Mouse (Mus musculus): Measurements from ENCODE around the gene Glrb. TPM values are rescaled to one million over a fixed set of nuclear protein-coding genes. Genes with fewer than 3 reads are reported as not detected.
A peak's percentile ranks its signal among the peaks of the same experiment; 100 is the strongest.

Glrb gene
- polyA plus RNA-seq (2016; fragmentation: Nextera tagmentation; extraction: Ambion mirVana): 26.9 and 27.8 TPM in 2 replicates

DNA sequence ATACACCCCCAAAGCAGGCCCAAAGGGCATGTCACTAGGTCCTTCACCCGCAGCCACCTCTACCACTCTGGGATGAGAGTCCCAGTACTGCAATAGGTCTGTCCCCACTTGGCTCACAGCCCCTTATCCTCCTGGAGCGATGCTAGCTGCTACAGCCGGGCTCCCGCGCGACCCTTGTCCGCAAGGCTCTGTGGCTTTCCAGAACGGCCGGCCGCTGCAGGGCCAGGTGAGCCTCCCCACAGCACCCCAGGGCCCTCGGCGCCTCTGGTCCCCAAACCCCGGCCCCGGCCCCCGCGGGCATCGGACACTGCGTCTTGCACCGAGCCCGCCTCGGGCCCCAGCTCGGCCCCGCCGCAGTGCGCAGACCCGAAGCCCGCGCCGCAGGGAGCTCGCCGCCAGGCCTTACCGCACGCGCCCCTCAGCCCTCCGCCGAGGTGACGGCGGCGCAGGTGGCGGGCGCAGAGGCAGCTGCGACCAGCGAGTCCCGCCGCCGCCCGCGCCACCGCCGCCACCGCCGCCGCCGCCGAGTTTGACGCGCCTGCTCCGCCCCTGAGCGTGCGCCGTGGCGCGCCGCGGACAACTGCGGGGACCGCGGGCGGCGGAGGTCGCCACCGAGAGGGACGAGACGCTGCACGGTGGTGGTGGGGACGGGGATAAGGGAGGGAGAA is at the start of gene Glrb:
Gene Glrb, minus strand, starts transcription at position 550 of the 668 bp plus-strand sequence.
- under 1% methylated on average over 76 of the region's 76 CpGs for WGBS
- no peaks in the 10 kb centered on the region for H3K4me1 ChIP-seq (replicated peaks)
- peak; percentile 91 for ATAC-seq (ENCODE audit: insufficient number of reproducible peaks, insufficient read depth, low FRiP score, low TSS enrichment, low read depth)
- peak within 1 kb of the TSS; percentile 79 for H3K4me3 ChIP-seq (replicated peaks)
- H3K27me3 ChIP-seq: no peaks in the 10 kb centered on the region
- peak within 1 kb of the TSS; percentile 78 for H3K4me2 ChIP-seq
- no peaks in the 10 kb centered on the region for H3K9me3 ChIP-seq
- H3K36me3 ChIP-seq: peaks cover 6% of the 10 kb centered on the region; the same call in 1 of the 2 replicates
- H3K9ac ChIP-seq (replicated peaks): peak within 1 kb of the TSS; percentile 92
- peak within 1 kb of the TSS; percentile 78 for H3K27ac ChIP-seq

DNA sequence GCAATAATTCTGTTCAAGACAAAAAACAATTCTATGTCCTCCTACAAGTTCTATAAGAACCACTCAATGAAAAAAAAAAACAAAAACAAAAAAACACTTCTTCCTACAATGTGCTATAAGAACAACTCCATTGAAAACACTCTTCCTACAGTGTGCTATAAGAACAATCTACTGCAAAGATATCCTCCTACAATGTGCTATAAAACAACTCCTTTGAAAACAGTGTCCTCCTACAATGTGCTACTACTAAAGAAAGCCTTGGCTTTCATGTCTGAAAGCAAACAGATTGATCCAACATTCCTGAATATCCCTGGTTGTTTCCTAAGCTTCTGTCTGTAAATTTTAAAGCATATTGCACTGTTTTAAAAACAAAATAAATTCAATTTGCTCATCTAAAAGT is 46.5 kb upstream of the Glrb start:
- Histone ChIP-seq H3K36me3 (no peaks in the 10 kb centered on the region), H3K27ac (no peak overlapping the region), H3K4me2 (no peak overlapping the region), H3K27me3 (no peaks in the 10 kb centered on the region), H3K9me3 (no peaks in the 10 kb centered on the region), H3K4me1 (replicated peaks) (0 out of 2 replicates have a peak, but pooled peaks cover 3% of the 10 kb centered on the region), H3K9ac (replicated peaks) (no peak overlapping the region), H3K4me3 (replicated peaks) (no peak overlapping the region)
- no peak for ATAC-seq (ENCODE audit: insufficient number of reproducible peaks, insufficient read depth, low FRiP score, low TSS enrichment, low read depth)

DNA sequence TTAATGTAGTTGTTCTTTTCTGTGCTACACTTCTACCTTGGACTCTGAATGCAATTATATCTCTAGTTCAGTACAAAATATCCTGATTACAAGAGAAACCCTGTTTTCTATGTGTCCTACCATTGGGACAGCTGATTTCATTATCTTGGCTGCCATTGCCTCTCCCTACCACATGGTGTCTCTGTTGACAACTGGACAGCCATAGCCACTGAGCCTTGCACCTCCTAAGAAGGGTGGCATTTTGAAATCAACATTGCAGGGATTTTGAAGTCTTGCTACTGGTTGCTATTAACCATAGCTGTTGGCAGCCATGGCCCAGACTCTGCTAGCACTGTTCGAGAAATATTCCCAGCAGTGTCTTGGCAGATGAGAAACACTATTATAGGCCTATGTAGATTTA is 45.1 kb upstream of the Glrb start:
- 38% methylated on average over 1 of the region's 1 CpGs for WGBS
- H3K27ac ChIP-seq: no peak overlapping the region
- peak; percentile 63; the same call in 1 of the 2 replicates for ATAC-seq (ENCODE audit: insufficient number of reproducible peaks, insufficient read depth, low FRiP score, low TSS enrichment, low read depth)

DNA sequence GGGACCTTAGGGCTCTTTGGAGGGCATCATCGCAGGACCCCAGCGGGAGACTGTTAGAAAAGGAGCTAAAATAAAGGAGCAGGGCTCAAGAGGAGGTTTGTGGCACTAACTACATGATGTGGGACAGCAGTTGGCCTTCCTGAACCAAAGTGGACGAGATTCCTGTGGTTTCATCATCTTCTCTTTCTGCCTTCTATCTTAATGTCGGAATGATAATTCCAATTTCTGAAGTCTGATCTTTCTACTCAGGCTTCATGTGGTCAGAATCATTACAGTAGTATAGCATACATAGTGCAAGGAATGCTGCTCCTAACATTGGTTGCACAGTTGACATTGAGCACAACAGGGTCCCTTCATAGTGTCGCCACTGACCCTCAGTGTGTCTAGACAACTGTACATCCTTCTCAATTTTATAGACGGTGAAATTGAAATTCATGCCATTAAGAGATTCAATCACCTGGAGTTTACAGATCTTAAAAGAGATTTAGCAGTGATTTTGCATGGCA is 372 bp upstream of the Glrb start:
- WGBS: 25% methylated on average over 6 of the region's 6 CpGs
- Histone ChIP-seq H3K9ac (replicated peaks) (peak overlapping the region; percentile 92), H3K4me3 (replicated peaks) (peak overlapping the region; percentile 79), H3K4me1 (replicated peaks) (no peaks in the 10 kb centered on the region), H3K27ac (peak overlapping the region; percentile 78; the same call in 1 of the 2 replicates), H3K4me2 (peak overlapping the region; percentile 78), H3K9me3 (no peaks in the 10 kb centered on the region), H3K27me3 (no peaks in the 10 kb centered on the region), H3K36me3 (peaks cover under 1% of the 10 kb centered on the region; the same call in 1 of the 2 replicates)
- ATAC-seq (ENCODE audit: insufficient number of reproducible peaks, insufficient read depth, low FRiP score, low TSS enrichment, low read depth): no peak; the same call in 1 of the 2 replicates

More for the DNA sequence above, 45.1 kb upstream of the Glrb start:
- Histone ChIP-seq H3K9me3 (no peaks in the 10 kb centered on the region), H3K4me1 (replicated peaks) (0 out of 2 replicates have a peak, but pooled peaks cover 3% of the 10 kb centered on the region), H3K4me2 (no peak overlapping the region), H3K36me3 (no peaks in the 10 kb centered on the region), H3K9ac (replicated peaks) (no peak overlapping the region), H3K4me3 (replicated peaks) (no peak overlapping the region), H3K27me3 (no peaks in the 10 kb centered on the region)

DNA sequence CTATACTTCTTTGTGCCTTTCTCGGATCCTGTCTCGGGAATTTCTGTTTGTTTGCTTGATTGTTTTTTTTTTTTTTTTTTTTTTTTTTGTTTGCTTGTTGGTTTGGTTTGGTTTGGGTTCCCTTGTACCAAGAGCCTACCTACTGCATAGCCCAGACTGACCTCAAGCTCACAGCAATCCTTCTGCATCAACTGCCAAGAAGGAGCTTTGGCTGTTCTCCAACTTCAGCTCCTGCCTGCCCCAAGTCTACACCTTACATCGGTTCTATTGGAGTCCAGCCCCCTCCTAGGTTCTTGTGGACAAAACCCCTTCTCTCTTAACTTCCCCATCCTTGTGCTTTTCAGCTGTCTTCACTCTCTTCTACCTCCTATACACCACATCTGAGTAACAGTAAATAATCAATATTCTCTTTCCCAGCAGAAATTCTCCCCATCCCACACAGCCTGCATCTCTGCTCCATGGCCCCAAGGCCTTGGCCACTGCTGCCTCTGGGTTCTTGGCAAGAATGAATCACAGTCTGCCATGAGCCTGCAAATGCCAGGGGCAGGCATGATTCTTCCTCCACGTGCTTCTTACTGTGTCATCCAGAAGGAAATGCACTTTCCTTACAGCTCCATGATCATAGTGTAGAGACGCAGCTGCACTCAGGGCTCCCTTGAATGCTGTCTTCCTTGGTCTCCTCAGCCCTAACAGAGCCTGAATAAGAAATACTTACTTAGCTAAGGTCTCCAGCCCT is 18.5 kb downstream of the Glrb start:
- Histone ChIP-seq H3K9ac (replicated peaks) (no peak overlapping the region), H3K36me3 (no peaks in the 10 kb centered on the region), H3K27ac (no peak overlapping the region), H3K9me3 (no peaks in the 10 kb centered on the region), H3K27me3 (no peaks in the 10 kb centered on the region), H3K4me3 (replicated peaks) (no peak overlapping the region), H3K4me1 (replicated peaks) (0 out of 2 replicates have a peak, but pooled peaks cover 11% of the 10 kb centered on the region), H3K4me2 (no peak overlapping the region)
- no peak for ATAC-seq (ENCODE audit: insufficient number of reproducible peaks, insufficient read depth, low FRiP score, low TSS enrichment, low read depth)
- WGBS: 85% methylated on average over 5 of the region's 5 CpGs

DNA sequence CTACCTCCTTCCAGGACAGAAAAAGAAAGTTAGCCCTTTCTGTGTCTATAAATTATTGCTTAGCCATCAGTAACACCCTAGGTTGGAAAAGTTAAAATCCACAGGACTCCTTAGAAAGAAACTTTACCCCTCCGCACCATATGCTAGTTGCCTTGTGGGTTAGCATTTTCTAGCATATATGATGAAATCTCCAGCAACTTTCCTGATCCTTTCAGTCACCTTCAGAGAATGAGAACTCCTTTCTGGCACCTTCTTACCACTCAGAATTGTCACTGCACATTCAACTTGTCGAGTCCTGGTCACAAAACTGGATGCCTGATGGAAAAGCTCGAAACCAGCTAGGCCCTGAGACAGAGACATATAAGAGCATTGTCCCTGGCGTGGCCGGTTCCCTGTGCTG is 19.1 kb downstream of the Glrb start:
- Histone ChIP-seq H3K4me1 (replicated peaks) (0 out of 2 replicates have a peak, but pooled peaks cover 11% of the 10 kb centered on the region), H3K4me2 (no peak overlapping the region), H3K4me3 (replicated peaks) (no peak overlapping the region), H3K9me3 (no peaks in the 10 kb centered on the region), H3K36me3 (no peaks in the 10 kb centered on the region), H3K27me3 (no peaks in the 10 kb centered on the region), H3K9ac (replicated peaks) (no peak overlapping the region), H3K27ac (no peak overlapping the region)
- no peak for ATAC-seq (ENCODE audit: insufficient number of reproducible peaks, insufficient read depth, low FRiP score, low TSS enrichment, low read depth)
- WGBS: 86% methylated on average over 5 of the region's 5 CpGs

DNA sequence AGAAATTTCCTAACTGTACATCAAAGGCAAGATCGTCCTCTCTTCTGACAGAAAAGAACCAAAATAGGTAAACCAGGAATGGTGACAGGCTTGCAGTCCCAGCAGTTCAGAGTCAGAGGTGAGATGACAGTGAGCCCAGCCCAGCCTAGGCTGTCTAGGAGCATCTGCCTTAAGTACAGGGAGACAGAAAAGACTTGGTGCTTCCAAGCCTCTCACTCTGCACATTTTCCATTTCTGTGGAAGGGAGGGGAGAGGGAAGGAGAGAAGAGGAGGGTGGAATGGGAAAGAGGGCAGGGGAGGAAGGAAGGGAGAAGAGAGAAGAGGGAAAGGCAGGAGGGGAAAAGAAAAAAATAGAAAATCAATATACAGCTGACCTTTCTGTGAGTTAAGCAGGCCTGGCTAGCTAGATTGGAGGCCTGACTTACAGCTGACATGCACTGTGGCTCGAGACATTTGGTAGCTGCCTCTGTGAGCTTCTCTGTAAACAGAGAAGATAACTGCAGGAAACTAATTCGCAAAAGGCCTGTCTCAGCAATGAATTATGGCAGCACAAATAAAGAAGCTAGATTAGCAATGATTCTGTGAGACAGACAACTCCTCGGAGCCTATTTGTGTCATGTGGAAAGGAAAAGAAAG is 20.3 kb downstream of the Glrb start:
- Histone ChIP-seq H3K4me2 (no peak overlapping the region), H3K4me1 (replicated peaks) (0 out of 2 replicates have a peak, but pooled peaks cover 11% of the 10 kb centered on the region), H3K27ac (no peak overlapping the region), H3K9me3 (no peaks in the 10 kb centered on the region), H3K4me3 (replicated peaks) (no peak overlapping the region), H3K9ac (replicated peaks) (no peak overlapping the region), H3K36me3 (no peaks in the 10 kb centered on the region), H3K27me3 (no peaks in the 10 kb centered on the region)
- WGBS: 24% methylated on average over 4 of the region's 4 CpGs
- ATAC-seq (ENCODE audit: insufficient number of reproducible peaks, insufficient read depth, low FRiP score, low TSS enrichment, low read depth): no peak

DNA sequence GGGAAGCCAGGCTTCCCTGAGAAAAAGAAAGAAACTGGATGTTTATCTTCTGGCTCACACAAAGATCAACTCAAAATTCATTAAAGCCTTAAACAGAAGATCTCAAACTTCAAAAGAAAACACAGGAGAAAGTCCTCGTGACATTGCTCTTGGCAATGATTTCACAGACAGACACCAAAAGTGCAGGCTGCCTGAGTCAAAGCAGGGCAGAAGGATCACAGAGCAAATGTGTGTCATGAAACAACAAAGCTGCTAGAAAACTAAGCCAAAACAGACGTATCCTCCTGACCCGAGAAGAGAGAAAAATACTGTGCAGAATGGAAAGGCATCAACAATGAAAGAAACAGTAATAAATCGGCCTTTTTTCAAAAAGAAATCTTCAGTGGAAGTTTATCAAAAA is 22.4 kb downstream of the Glrb start:
- Histone ChIP-seq H3K4me1 (replicated peaks) (peaks cover 12% of the 10 kb centered on the region; the same call in 1 of the 2 replicates), H3K36me3 (no peaks in the 10 kb centered on the region), H3K27ac (no peak overlapping the region), H3K9me3 (no peaks in the 10 kb centered on the region), H3K4me3 (replicated peaks) (no peak overlapping the region), H3K27me3 (no peaks in the 10 kb centered on the region), H3K4me2 (no peak overlapping the region), H3K9ac (replicated peaks) (no peak overlapping the region)
- WGBS: 28% methylated on average over 4 of the region's 4 CpGs
- ATAC-seq (ENCODE audit: insufficient number of reproducible peaks, insufficient read depth, low FRiP score, low TSS enrichment, low read depth): no peak

DNA sequence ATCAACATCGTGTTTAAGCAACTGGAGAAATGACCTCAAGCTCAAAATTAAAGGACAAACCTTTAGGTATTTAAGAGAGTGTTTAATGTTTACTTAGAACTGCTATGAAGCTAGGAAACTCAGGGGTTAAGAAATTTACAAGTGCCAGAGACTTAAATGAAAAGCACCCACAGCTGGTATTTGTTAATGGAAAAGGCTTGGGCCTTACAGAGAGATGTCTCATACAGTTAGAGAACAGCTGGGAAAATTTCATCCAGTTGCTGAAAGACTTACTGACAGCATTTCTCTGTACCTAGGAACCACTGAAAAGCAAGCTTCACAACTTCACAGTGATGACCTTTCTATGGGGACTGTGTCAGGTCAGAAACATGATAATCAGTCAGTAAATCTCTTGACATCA is 28.3 kb downstream of the Glrb start:
- Histone ChIP-seq H3K9me3 (no peaks in the 10 kb centered on the region), H3K27me3 (no peaks in the 10 kb centered on the region)

DNA sequence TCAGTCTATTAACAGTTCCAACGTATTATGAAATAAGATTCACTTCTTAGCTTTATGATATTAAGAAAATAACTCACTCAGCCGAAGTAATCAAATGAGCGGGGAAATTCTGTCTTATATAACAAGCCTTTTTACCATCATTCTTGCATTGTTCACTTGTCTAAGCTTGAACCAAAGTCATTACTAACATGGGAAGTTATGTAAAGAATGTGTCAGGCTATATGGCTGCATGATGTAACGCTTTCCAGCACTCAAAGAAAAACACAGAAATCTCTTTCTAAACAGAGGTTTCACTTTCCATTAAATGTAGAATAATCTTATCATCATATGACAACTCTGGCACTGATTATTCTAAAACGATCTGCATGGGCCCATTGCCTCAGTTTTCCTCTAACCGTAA is 29.9 kb downstream of the Glrb start:
- H3K27me3 ChIP-seq: no peaks in the 10 kb centered on the region
- H3K4me1 ChIP-seq (replicated peaks): peaks cover 38% of the 10 kb centered on the region
- 73% methylated on average over 6 of the region's 6 CpGs for WGBS
- H3K9me3 ChIP-seq: no peaks in the 10 kb centered on the region
- H3K9ac ChIP-seq (replicated peaks): no peak overlapping the region
- ATAC-seq (ENCODE audit: insufficient number of reproducible peaks, insufficient read depth, low FRiP score, low TSS enrichment, low read depth): no peak
- H3K27ac ChIP-seq: peak overlapping the region; percentile 72
- no peak overlapping the region for H3K4me2 ChIP-seq
- H3K4me3 ChIP-seq (replicated peaks): no peak overlapping the region
- H3K36me3 ChIP-seq: no peaks in the 10 kb centered on the region

More for the DNA sequence above, 28.3 kb downstream of the Glrb start:
- H3K9ac ChIP-seq (replicated peaks): no peak overlapping the region
- H3K36me3 ChIP-seq: no peaks in the 10 kb centered on the region
- peaks cover 31% of the 10 kb centered on the region for H3K4me1 ChIP-seq (replicated peaks)
- H3K4me2 ChIP-seq: no peak overlapping the region
- no peak overlapping the region for H3K4me3 ChIP-seq (replicated peaks)
- H3K27ac ChIP-seq: peak overlapping the region; percentile 72
- 9% methylated on average over 1 of the region's 1 CpGs for WGBS
- 0 out of 2 replicates have a peak, but pooled peaks have one; percentile 14 for ATAC-seq (ENCODE audit: insufficient number of reproducible peaks, insufficient read depth, low FRiP score, low TSS enrichment, low read depth)

Measured in limb, embryonic 12.5 days (tissue).